Mouse (Mus musculus) bone marrow, adult 2 months (tissue): ENCODE measurements at regions not wholly inside any gene's neighbourhood (a gene's known extent, or its start where the extent isn't known, plus 50 kb on each side); places are given as distances from the start of the nearest gene placed in this dataset.

Source experiments
- CTCF ChIP-seq: fragments of 200-500 bp; IDR thresholded peaks from 2 replicates; pipeline ENCODE4 v1.5.1; 2011; ENCODE audit warnings: low read length, control low read depth; ENCODE audit not compliant: control insufficient read depth, insufficient read depth
- POLR2A ChIP-seq: fragments of 200-500 bp; IDR thresholded peaks from 2 replicates; pipeline ENCODE4 v1.6.1; 2011; ENCODE audit warnings: low read depth, mild to moderate bottlenecking, control low read depth, low read length, borderline replicate concordance; ENCODE audit not compliant: control insufficient read depth

GRCm38 (mm10) chr7:136151301-136151930, 435.3 kb upstream of the Mki67 start:
- no peak for TF ChIP-seq POLR2A
- TF ChIP-seq CTCF = no peak
